Mouse (Mus musculus) CH12.LX (cell line): Measurements from ENCODE around the gene Angel1. TPM values are rescaled to one million over a fixed set of nuclear protein-coding genes. Genes with fewer than 3 reads are reported as not detected.

Source experiments
- DNase-seq: peaks from one replicate; pipeline ENCODE4 v3.0.0-alpha.2; 2013; ENCODE audit errors: extremely low read depth
- H3K27ac ChIP-seq: 2 replicates; pipeline ENCODE4 v1.5.1; 2012; ENCODE audit warnings: low read depth, mild to moderate bottlenecking, control low read depth, moderate library complexity; ENCODE audit not compliant: insufficient read depth
- H3K27me3 ChIP-seq: replicated peaks from 2 replicates; pipeline ENCODE3; 2012; ENCODE audit warnings: inconsistent platforms
- H3K36me3 ChIP-seq, 2 experiments: replicated peaks in 1 of 2; 2 replicates each; pipeline versions ENCODE3 to v1.6.1; 2012; ENCODE audit warnings: inconsistent platforms in 1 of 2, low read length in 1 of 2, mild to moderate bottlenecking in 1 of 2, mixed read lengths in 1 of 2, moderate library complexity in 1 of 2; ENCODE audit not compliant: control insufficient read depth in 1 of 2, insufficient read depth in 1 of 2
- H3K4me1 ChIP-seq, 2 experiments: 2 replicates each; pipeline ENCODE4 v1.6.1; 2012; ENCODE audit warnings: inconsistent platforms in 1 of 2, moderate library complexity in 1 of 2; ENCODE audit not compliant: insufficient read depth in 2 of 2, control insufficient read depth in 1 of 2
- H3K4me2 ChIP-seq: 2 replicates; pipeline ENCODE4 v1.6.1; 2012; ENCODE audit warnings: low read depth, mild to moderate bottlenecking, control low read depth; ENCODE audit not compliant: poor library complexity, insufficient read depth, severe bottlenecking
- H3K4me3 ChIP-seq, 3 experiments: fragments of 150-350 bp in 1 of 3; sonication (generic) in 1 of 3; replicated peaks in 1 of 3; 2 replicates each; pipeline versions ENCODE3 to v1.5.1; 2011 to 2012; ENCODE audit warnings: low read depth in 2 of 3, low read length in 2 of 3, mild to moderate bottlenecking in 2 of 3, moderate library complexity in 2 of 3, control low read depth in 1 of 3, improper control_type of control experiment in 1 of 3, inconsistent platforms in 1 of 3, mixed read lengths in 1 of 3; ENCODE audit not compliant: poor library complexity in 1 of 3
- H3K79me2 ChIP-seq: replicated peaks from 2 replicates; pipeline ENCODE4 v1.6.1; 2012; ENCODE audit warnings: mild to moderate bottlenecking, moderate library complexity; ENCODE audit not compliant: control insufficient read depth, poor library complexity, insufficient read depth, severe bottlenecking; ENCODE audit errors: extremely low read depth
- H3K9ac ChIP-seq: 2 replicates; pipeline ENCODE4 v1.6.1; 2012; ENCODE audit warnings: low read depth, mild to moderate bottlenecking, control low read depth, moderate library complexity; ENCODE audit not compliant: insufficient read depth
- H3K9me3 ChIP-seq: replicated peaks from 2 replicates; pipeline ENCODE3; 2012; ENCODE audit warnings: low read length, inconsistent platforms, mixed read lengths
- BHLHE40 ChIP-seq: IDR thresholded peaks from 2 replicates; pipeline ENCODE4 v1.6.1; 2011; ENCODE audit warnings: mild to moderate bottlenecking, low read depth, low read length, improper control_type of control experiment
- CHD1 ChIP-seq: IDR thresholded peaks from 2 replicates; pipeline ENCODE4 v1.6.1; 2012; ENCODE audit warnings: low read depth, low read length, improper control_type of control experiment, inconsistent platforms
- CHD2 ChIP-seq: IDR thresholded peaks from 2 replicates; pipeline ENCODE4 v1.6.1; 2011; ENCODE audit warnings: low read length, improper control_type of control experiment
- CTCF ChIP-seq, 2 experiments: IDR thresholded peaks in 1 of 2; conservative IDR thresholded peaks in 1 of 2; 2 replicates each; pipeline ENCODE4 v1.5.1; 2011 to 2012; ENCODE audit warnings: low read depth in 2 of 2, low read length in 2 of 2, improper control_type of control experiment in 1 of 2, inconsistent platforms in 1 of 2, mild to moderate bottlenecking in 1 of 2, moderate library complexity in 1 of 2
- ELF1 ChIP-seq: IDR thresholded peaks from 2 replicates; pipeline ENCODE4 v1.6.1; 2014; ENCODE audit warnings: low read depth, mild to moderate bottlenecking, inconsistent platforms, low read length, improper control_type of control experiment
- EP300 ChIP-seq: IDR thresholded peaks from 2 replicates; pipeline ENCODE4 v1.6.1; 2011; ENCODE audit warnings: low read length, improper control_type of control experiment
- ETS1 ChIP-seq: conservative IDR thresholded peaks from 2 replicates; pipeline ENCODE4 v1.6.1; 2012; ENCODE audit warnings: low read depth, mild to moderate bottlenecking, inconsistent platforms, low read length, improper control_type of control experiment, moderate library complexity
- GABPA ChIP-seq: IDR thresholded peaks from 2 replicates; pipeline ENCODE4 v1.6.1; 2012; ENCODE audit warnings: low read depth, low read length, improper control_type of control experiment, inconsistent platforms; ENCODE audit not compliant: insufficient replicate concordance
- JUN ChIP-seq: IDR thresholded peaks from 2 replicates; pipeline ENCODE4 v1.6.1; 2011; ENCODE audit warnings: low read depth, mild to moderate bottlenecking, low read length, improper control_type of control experiment, moderate library complexity; ENCODE audit not compliant: insufficient read depth
- JUND ChIP-seq: conservative IDR thresholded peaks from 2 replicates; pipeline ENCODE4 v1.6.1; 2011; ENCODE audit warnings: low read depth, low read length, improper control_type of control experiment
- MAFK ChIP-seq: IDR thresholded peaks from 2 replicates; pipeline ENCODE4 v1.6.1; 2011; ENCODE audit warnings: low read length, improper control_type of control experiment; ENCODE audit not compliant: insufficient replicate concordance
- MAX ChIP-seq: IDR thresholded peaks from 2 replicates; pipeline ENCODE4 v1.6.1; 2011; ENCODE audit warnings: low read length, improper control_type of control experiment
- MAZ ChIP-seq: IDR thresholded peaks from 2 replicates; pipeline ENCODE4 v1.6.1; 2012; ENCODE audit warnings: low read depth, mild to moderate bottlenecking, inconsistent platforms, low read length, improper control_type of control experiment, moderate library complexity
- MXI1 ChIP-seq: IDR thresholded peaks from 2 replicates; pipeline ENCODE4 v1.6.1; 2011; ENCODE audit warnings: mild to moderate bottlenecking, low read depth, low read length, improper control_type of control experiment
- NRF1 ChIP-seq: IDR thresholded peaks from 2 replicates; pipeline ENCODE4 v1.6.1; 2014; ENCODE audit warnings: low read depth, mild to moderate bottlenecking, inconsistent platforms, low read length, improper control_type of control experiment, moderate library complexity
- POLR2A ChIP-seq: IDR thresholded peaks from 2 replicates; pipeline ENCODE4 v1.6.1; 2011; ENCODE audit warnings: low read depth, mild to moderate bottlenecking, improper control_type of control experiment, low read length
- POLR2AphosphoS2 ChIP-seq: IDR thresholded peaks from 2 replicates; pipeline ENCODE4 v1.6.1; 2011; ENCODE audit warnings: low read depth, low read length, improper control_type of control experiment
- RAD21 ChIP-seq: IDR thresholded peaks from 2 replicates; pipeline ENCODE4 v1.6.1; 2011; ENCODE audit warnings: low read depth, mild to moderate bottlenecking, low read length, improper control_type of control experiment, moderate library complexity
- SIN3A ChIP-seq: IDR thresholded peaks from 2 replicates; pipeline ENCODE4 v1.6.1; 2012; ENCODE audit warnings: low read length, improper control_type of control experiment, inconsistent platforms
- SMC3 ChIP-seq: IDR thresholded peaks from 2 replicates; pipeline ENCODE4 v1.6.1; 2011; ENCODE audit warnings: low read depth, low read length, improper control_type of control experiment
- TBP ChIP-seq: conservative IDR thresholded peaks from 2 replicates; pipeline ENCODE4 v1.6.1; 2011; ENCODE audit warnings: low read depth, low read length, improper control_type of control experiment
- TCF12 ChIP-seq: IDR thresholded peaks from 2 replicates; pipeline ENCODE4 v1.6.1; 2014; ENCODE audit warnings: low read depth, mild to moderate bottlenecking, inconsistent platforms, low read length, improper control_type of control experiment
- UBTF ChIP-seq: IDR thresholded peaks from 2 replicates; pipeline ENCODE4 v1.6.1; 2012; ENCODE audit warnings: low read depth, mild to moderate bottlenecking, inconsistent platforms, low read length, improper control_type of control experiment, moderate library complexity
- USF1 ChIP-seq: IDR thresholded peaks from 2 replicates; pipeline ENCODE4 v1.6.1; 2014; ENCODE audit warnings: low read depth, mild to moderate bottlenecking, inconsistent platforms, low read length, improper control_type of control experiment
- USF2 ChIP-seq: conservative IDR thresholded peaks from 2 replicates; pipeline ENCODE4 v1.6.1; 2011; ENCODE audit warnings: low read depth, low read length, improper control_type of control experiment
- ZKSCAN1 ChIP-seq: IDR thresholded peaks from 2 replicates; pipeline ENCODE4 v1.6.1; 2012; ENCODE audit warnings: low read depth, inconsistent platforms, low read length, improper control_type of control experiment, borderline replicate concordance
- ZMIZ1 ChIP-seq: IDR thresholded peaks from 2 replicates; pipeline ENCODE4 v1.6.1; 2012; ENCODE audit warnings: low read depth, mild to moderate bottlenecking, inconsistent platforms, low read length, improper control_type of control experiment
- ZNF384 ChIP-seq: IDR thresholded peaks from 2 replicates; pipeline ENCODE4 v1.6.1; 2012; ENCODE audit warnings: low read depth, low read length, improper control_type of control experiment, inconsistent platforms
- dilution Hi-C: fragments of 300-500 bp; cut with MboI; formaldehyde crosslinking; loops from 2 replicates; pipeline ENCODE4 v1.14.3; 2020; ENCODE audit warnings: low sequenced_read_pairs; ENCODE audit not compliant: extremely low pct_unique_long_range_greater_than_20kb, extremely low pct_ligation_motif_present
- in situ Hi-C: fragments of 300-500 bp; cut with MboI; formaldehyde crosslinking; loops from 3 replicates; pipeline ENCODE4 v1.14.3; 2019; ENCODE audit warnings: low sequenced_read_pairs, low pct_ligation_motif_present, low pct_unique_long_range_greater_than_20kb, mixed read lengths
- polyA plus RNA-seq: library from polyadenylated mRNA; unstranded; fragments of >175 nt; gene quantifications from 2 replicates; pipeline ENCODE4 v1.2.1, GENCODE M21; 2012; ENCODE audit warnings: low read depth; ENCODE audit not compliant: insufficient read length
- total RNA-seq, 2 experiments: library from RNA; depleted of rRNA; stranded (reverse); fragments of 300-350 nt in 1 of 2; fragments of >200 nt in 1 of 2; gene quantifications; 2 replicates each; pipeline ENCODE4 v1.2.3; 2012 to 2014

Gene Angel1
- total and polyA plus RNA-seq, 3 experiments, result 1.0 to 9.3 (median 2.9) TPM

DNA sequence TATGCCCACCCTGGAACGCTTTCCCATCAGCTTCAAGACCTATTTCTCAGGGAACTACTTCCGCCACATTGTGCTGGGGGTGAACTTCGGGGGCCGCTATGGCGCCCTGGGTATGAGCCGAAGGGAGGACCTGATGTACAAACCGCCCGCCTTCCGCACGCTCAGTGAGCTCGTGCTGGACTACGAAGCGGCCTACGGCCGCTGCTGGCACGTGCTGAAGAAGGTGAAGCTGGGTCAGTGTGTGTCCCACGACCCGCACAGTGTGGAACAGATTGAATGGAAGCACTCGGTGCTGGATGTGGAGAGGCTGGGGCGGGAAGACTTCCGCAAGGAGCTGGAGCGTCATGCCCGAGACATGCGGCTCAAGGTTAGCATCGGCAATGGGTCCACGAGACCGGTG lies 37.3 kb downstream of the Angel1 start:
- Histone ChIP-seq H3K27ac (no peak overlapping the region), H3K27me3 (no peaks in the 10 kb centered on the region), H3K4me3 (no peak overlapping the region), H3K79me2 (no peaks in the 10 kb centered on the region), H3K4me2 (no peak overlapping the region), H3K9ac (no peak overlapping the region), H3K9me3 (no peaks in the 10 kb centered on the region), H3K36me3 (peaks cover 0 to 6% of the 10 kb centered on the region in 2 experiments), H3K4me1 (peaks cover 34 to 75% of the 10 kb centered on the region in 2 experiments)
- TF ChIP-seq POLR2AphosphoS2 (no peak), JUN (no peak), CHD1 (no peak), TBP (no peak), ZNF384 (no peak), ETS1 (no peak), SIN3A (no peak), ZKSCAN1 (no peak), GABPA (no peak), UBTF (no peak), SMC3 (no peak), BHLHE40 (no peak), ELF1 (no peak), TCF12 (no peak), CHD2 (no peak), ZMIZ1 (no peak), RAD21 (no peak), MXI1 (no peak), USF1 (no peak), EP300 (no peak)
- DNase-seq, result no peak
- dilution Hi-C loops, result no loop called here
- in situ Hi-C loops, result no loop called here

DNA sequence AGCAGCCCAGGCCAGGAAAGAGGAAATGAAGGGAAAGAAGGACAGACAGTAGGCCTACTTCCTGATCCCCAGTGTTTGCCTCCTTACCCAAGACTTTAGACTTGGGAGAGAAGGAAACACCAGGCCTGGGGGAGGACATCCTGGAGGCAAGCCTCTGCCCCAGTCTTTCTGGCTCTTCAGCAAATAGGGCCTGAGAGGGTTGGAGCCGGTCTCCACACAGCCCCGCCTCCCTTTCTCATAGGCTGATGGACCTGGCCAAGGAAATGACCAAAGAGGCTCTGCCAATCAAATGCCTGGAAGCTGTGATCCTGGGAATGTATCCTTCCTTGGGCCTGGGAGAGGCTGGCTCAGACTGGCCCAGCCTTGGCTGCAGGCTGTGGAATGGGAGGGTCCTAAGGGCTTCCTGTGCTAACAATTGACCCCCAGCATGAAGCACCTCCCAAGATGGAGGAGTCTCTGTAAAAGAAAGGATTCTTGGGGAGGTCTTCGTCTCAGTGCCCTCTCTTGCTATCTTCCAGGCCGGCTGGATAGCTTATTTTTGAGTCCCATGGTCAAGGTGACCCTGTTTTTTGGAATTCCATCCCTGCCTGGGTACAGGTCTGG lies 38.2 kb downstream of the Angel1 start:
- H3K9me3 ChIP-seq, result no peaks in the 10 kb centered on the region
- no peaks in the 10 kb centered on the region for H3K79me2 ChIP-seq
- H3K4me3 ChIP-seq, result no peak overlapping the region
- peaks cover 38 to 75% of the 10 kb centered on the region in 2 experiments for H3K4me1 ChIP-seq
- H3K36me3 ChIP-seq, result peaks cover 0 to 6% of the 10 kb centered on the region in 2 experiments
- no peak overlapping the region for H3K4me2 ChIP-seq
- no peak overlapping the region for H3K9ac ChIP-seq
- DNase-seq, result no peak
- in situ Hi-C loops (no loop called here), dilution Hi-C loops (no loop called here)
- H3K27ac ChIP-seq, result no peak overlapping the region
- TF ChIP-seq ZNF384 (no peak), SIN3A (no peak), MAX (no peak), CTCF (conservative IDR thresholded peaks at IDR 0.05 in 1 of 2, IDR thresholded peaks at IDR 0.05 in 1 of 2; ENCODE audit: low read depth in 2 of 2, low read length in 2 of 2) (no peak), POLR2A (no peak), USF1 (no peak), MAFK (no peak), USF2 (no peak), EP300 (no peak), JUND (no peak), UBTF (no peak), ELF1 (no peak), NRF1 (no peak), ZKSCAN1 (no peak), JUN (no peak), MAZ (no peak)
- H3K27me3 ChIP-seq, result no peaks in the 10 kb centered on the region
